Mouse (Mus musculus): ENCODE results near the gene Meis1. TPM values are rescaled to one million over a fixed set of nuclear protein-coding genes. Genes with fewer than 3 reads are reported as not detected.

The Meis1 gene
- 9.3 TPM for polyA plus RNA-seq (2015; fragmentation: Illumina TruSeq; extraction: RNeasy Lipid Tissue Mini Kit (QIAGEN cat#74804); ENCODE audit: insufficient read depth, low read depth, low replicate concordance)

DNA sequence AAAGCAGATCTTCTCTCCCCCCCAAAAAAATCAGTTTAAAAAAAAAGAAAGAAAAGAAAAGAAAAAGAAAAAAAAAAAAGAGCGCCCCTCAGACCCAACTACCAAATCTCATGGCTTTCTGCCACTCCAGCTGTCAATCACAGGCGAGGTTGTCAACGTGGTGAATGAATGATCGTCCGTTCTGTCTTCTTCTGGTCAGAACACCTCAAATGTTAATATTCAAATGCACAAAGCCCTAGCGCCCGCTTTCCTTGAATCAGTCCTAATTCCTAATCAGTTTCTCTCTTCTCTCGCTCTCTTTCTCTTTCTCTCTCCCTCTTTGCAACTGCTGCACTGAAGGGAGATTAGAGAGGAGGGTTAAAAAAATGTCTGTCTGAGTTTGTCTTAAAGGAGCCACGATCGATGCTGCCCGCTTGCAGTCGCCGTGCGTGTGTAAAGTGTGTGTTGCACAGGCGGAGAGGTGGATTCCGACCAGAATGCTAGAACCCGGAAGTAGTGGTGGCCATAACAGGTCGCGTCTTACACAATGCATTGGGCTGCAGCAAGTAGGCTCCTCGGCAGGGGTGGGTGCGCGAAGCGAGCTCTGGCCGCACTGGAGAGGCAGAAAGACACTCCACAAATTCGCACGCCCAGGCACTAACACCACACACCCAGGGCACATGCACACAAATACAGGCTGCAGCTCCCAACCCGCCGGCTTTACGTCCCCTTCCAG is at the start of gene Meis1:
TSS of gene Meis1 (minus strand) at position 497 of the 715 bp plus-strand sequence.

